Mouse (Mus musculus) c-Kit-positive CD71-positive TER-119-positive erythroid progenitor cells, embryonic 14.5 days (primary cell): ENCODE data around the gene 4933417A18Rik.
"Not testable (repeated sequence)": the region's sequence is repeated elsewhere in the genome, so short reads cannot be mapped to it uniquely, and the experiment has no call there.

ENCODE experiments used
- DNase-seq: peaks from one replicate; pipeline ENCODE4 v3.0.0-alpha.2; 2013; ENCODE audit warnings: low spot score

4933417A18Rik gene

GRCm38 (mm10) chr13:34924210-34924609 lies at the start of gene 4933417A18Rik, which contains the start of gene Fam217a:
4933417A18Rik (plus strand) TSS chr13:34924409.
Fam217a (minus strand) TSS chr13:34924310.
- DNase-seq, result no peak

- not testable (repeated sequence) for DNase-seq
Measured at GRCm38 (mm10) chr13:34874736-34875135, 49.5 kb upstream of the 4933417A18Rik start.

DNA sequence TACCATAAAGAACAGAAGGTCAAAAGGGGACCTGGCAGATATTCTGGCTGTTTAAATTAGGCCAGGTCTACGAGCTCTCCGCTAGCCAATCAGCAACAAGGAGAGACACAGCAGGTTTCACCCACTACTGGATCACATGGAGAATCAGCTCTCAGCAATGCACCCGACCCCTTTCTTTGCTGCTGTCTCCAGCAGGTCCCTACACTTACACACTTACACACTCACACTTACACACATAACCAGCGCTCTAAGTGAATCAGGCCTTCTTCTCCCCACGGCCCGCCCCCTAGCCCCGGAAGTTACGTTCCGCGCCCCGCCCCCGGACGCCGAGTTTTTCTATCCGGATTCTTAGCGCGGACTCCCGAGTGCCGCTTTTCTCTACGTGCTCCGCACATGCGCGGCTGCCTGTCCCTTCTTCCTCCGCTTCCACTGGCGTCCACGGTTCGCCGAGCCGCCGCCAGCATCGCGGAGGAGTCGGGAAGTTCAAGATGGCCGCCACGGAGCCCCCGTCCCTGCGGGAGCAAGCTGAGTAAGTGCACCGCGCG lies 49.0 kb upstream of the 4933417A18Rik start, which contains the start of gene Prpf4b:
Prpf4b (plus strand) TSS at position 137 of the 545 bp plus-strand sequence.
- DNase-seq, result peak; percentile 89

GRCm38 (mm10) chr13:34875741-34876445 lies 48.3 kb upstream of the 4933417A18Rik start:
- peak; percentile 51 for DNase-seq

GRCm38 (mm10) chr13:34876481-34876880 lies 47.7 kb upstream of the 4933417A18Rik start:
- DNase-seq, result peak; percentile 58

GRCm38 (mm10) chr13:34892871-34893270 lies 31.3 kb upstream of the 4933417A18Rik start:
- no peak for DNase-seq

DNA sequence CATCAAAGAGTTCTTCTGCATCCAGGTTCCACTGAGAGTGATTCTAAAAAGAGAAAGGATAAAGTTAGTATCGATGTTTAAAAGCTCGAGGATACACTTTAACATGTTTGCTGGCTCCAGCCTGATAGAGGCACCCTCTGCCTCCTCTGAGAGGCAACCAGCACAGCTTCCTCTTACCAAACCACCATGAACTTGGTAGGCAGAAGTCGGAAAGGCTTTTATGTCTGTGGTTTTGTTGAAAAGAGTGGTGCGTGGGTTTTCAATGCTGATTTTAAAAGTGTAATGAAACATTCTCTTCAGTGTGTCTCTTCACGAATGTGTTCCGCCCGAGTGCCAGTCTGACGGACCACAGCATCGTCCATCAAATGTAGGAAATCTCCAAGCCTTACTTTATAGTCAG lies 9.6 kb upstream of the 4933417A18Rik start:
- no peak for DNase-seq

DNA sequence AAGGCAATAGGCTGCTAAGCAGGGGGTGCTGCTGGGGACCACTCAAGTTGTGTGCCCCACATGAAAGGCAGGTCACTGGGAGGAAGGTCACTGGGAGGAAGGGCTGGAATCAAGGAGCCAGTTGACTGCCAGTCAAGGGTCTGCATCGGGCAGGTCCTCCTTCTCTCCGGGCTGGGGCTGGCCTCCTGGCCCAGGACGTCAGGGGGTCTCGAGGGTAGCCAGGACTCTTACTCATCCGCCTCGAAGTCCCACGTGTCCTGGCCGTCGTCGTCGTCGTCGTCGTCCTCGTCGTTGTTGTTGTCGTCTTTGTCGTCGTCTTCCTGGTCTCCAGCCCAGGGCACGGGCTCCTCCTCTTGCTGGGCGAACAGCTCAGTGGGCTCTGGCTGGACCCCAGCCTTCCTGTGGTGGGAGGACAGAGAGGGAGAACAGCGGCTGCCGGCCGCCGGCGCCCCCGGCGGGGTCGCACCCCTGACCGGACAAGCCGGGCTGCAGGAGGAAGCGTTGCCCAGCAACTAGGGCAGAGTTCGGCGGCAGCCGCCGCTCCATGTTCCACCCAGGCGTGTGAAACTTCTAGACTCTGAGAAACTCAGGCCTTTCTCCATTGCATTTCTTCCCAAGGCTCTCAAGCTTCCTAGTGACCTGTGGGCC lies 7.6 kb upstream of the 4933417A18Rik start:
- DNase-seq, result no peak

GRCm38 (mm10) chr13:34934931-34935644 lies 10.9 kb downstream of the 4933417A18Rik start:
- DNase-seq, result no peak

DNA sequence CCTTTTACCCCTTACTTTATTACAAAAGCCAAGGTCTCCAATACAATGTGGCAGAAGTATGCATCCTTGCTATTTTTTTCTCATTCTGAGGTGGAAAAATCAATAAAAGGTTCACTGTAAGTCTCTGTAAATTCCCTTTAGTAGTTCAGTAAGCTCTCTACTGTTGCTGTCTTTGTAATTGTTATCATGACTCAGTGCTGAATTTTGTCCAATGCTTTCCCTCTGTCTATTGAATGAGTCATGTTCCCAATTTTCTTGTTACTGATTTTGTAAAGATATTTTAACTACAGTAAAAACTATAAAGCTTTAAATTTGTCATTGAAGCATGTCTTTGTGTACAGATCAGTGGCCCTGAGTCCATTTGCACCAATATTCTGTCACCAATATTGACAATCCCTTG lies 18.2 kb downstream of the 4933417A18Rik start:
- no peak for DNase-seq

DNA sequence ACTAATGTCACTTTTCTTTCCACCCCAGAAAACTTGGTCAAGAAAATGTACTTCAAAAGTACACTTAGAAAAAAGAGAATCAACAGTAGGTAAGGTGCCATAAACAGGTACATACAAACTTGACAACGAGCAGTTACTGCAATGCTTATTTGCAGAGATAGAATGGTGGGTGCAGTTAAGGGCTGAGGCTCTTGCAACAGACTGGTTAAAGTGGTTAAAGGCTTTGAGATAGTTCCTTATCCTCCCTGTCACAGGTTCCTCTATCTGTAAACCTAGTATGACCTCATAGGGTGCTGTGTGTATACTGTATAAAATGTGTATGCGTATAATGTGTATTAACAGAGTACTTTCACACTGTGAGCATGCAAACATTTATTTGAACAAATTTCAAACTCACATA lies 27.2 kb downstream of the 4933417A18Rik start:
- not testable (repeated sequence) for DNase-seq

DNA sequence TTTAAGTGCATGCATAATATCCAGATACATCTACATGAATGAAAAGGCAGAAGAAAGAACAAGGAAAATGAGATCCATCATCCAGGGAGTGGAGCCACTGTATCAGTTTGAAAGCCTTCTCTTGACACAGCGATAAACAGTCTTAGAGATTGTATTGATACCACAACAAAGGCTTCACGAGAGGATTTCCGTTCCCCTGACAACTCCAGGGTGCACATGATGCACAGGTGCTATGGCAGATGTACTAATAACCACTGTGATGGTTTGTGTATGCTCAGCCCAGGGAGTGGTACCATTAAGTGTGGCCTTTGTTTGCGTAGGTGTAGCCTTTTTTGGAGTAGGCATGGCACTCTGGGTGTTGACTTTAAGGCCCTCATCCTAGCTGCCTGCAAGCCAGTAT lies 32.7 kb downstream of the 4933417A18Rik start:
- no peak for DNase-seq

GRCm38 (mm10) chr13:34958158-34958557 lies 33.9 kb downstream of the 4933417A18Rik start:
- DNase-seq, result not testable (repeated sequence)

- DNase-seq, result no peak
Measured at GRCm38 (mm10) chr13:34960996-34961770, 37.0 kb downstream of the 4933417A18Rik start.

DNA sequence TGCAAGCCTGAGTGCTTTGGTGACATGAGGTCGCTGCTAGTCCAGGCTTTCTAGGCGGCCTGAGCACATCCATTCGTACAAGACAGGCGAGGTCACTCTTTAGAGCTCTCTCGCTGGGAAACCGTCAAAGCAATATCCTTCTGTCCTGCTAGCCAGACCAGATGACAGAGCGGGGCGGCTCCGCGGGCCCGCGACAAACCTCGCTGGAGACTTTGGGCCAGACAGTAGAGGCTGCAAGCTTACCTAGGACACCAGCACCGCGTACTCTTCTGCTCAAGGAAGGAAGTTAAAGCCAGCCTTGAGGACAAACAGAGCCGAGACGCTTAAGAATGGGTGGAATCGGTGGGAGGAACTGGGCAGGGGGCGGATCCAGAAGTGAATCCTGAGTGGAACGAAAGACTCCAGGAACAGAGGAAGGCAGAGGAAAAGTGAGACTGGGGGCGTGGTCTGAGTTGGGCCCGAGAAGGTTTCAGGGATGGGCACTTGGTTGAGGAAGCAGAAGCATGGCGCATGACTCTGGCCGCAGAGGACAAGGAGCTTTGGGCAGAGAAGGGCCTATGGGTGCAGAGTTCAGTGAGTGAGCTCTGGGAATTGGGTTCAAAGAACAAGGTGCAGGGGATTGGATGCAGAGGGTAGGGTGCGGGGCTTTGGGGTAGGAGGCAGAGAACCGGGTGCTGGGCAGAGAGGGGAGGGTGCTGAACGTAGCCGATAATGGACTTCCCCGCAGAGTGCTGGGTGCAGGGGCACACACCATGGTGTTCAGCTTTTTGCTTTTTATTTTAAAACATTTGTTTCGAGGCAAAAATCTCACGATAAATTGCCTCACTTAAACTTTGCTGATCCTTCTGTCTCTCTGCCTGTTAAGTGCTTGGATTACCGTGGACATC lies 39.5 kb downstream of the 4933417A18Rik start, which contains the start of gene Eci3:
Eci3 (minus strand) TSS at position 300 of the 887 bp plus-strand sequence.
- DNase-seq, result no peak

- DNase-seq, result no peak
Measured at GRCm38 (mm10) chr13:34964419-34964818, 40.2 kb downstream of the 4933417A18Rik start.

DNA sequence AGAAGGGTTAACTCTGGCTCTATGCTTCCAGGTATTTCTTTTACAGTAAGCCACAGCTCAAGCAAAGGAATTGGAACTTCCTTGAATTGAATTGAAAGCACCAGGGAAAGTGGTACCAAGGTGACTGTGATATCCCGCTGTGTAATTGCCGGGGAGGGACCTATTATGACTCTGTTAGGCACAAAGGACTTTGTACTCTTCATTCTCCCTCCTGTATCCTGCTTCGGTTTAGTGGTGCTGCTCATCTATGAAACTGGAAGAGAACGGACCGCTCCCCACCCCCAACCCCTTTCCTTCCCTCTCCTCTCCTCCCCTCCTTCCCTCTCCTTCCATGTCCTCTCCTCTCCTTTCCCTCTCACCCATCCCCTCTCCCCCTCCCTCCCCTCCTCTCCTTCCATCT lies 40.7 kb downstream of the 4933417A18Rik start:
- DNase-seq, result no peak

GRCm38 (mm10) chr13:34965647-34966046 lies 41.4 kb downstream of the 4933417A18Rik start:
- DNase-seq, result not testable (repeated sequence)

DNA sequence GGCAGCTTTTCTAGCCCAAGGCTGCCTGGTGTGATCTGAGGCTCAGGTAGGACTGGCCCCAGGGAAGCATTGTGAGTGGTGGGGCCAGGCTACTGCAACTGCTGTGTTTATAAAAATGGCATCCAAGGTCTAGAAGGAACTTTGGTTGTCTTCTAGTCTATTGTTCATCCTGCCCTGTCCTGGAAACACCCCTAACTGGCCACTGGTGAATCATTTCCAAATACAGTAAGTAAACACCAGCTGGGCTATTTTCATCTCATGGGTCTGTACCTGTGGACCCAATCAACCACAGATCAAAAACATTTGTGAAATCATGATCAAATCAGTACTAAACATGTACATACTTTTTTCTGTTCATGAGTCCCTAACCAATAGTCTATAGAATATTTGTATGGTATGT lies 48.2 kb downstream of the 4933417A18Rik start:
- not testable (repeated sequence) for DNase-seq

- DNase-seq, result peak; percentile 61
Measured at GRCm38 (mm10) chr13:34973149-34973548, 48.9 kb downstream of the 4933417A18Rik start.
